Mouse (Mus musculus) liver, embryonic 12.5 days (tissue): Measurements from ENCODE around the gene Gdf7. TPM values are rescaled to one million over a fixed set of nuclear protein-coding genes. Genes with fewer than 3 reads are reported as not detected.

Source experiments
- ATAC-seq: fragments of 200-750 bp; cut with Nextera tagmentation; 2 replicates; pipeline ENCODE4 v1.8.0; 2017; ENCODE audit warnings: moderate number of reproducible peaks, mild to moderate bottlenecking, moderate library complexity
- H3K27ac ChIP-seq: fragments of 300-500 bp; sonication (generic); 2 replicates; pipeline ENCODE4 v1.5.1; 2016; ENCODE audit warnings: mild to moderate bottlenecking
- H3K27me3 ChIP-seq: fragments of 300-500 bp; sonication (generic); replicated peaks from 2 replicates; pipeline ENCODE4 v1.6.1; 2016; ENCODE audit warnings: mild to moderate bottlenecking, moderate library complexity
- H3K36me3 ChIP-seq: fragments of 300-500 bp; sonication (generic); 2 replicates; pipeline ENCODE4 v1.6.1; 2016; ENCODE audit warnings: mild to moderate bottlenecking, moderate library complexity
- H3K4me1 ChIP-seq: fragments of 300-500 bp; sonication (generic); 2 replicates; pipeline ENCODE4 v1.6.1; 2016
- H3K4me2 ChIP-seq: fragments of 300-500 bp; sonication (generic); 2 replicates; pipeline ENCODE4 v1.6.1; 2016; ENCODE audit warnings: mild to moderate bottlenecking, moderate library complexity
- H3K4me3 ChIP-seq: fragments of 300-500 bp; sonication (generic); 2 replicates; pipeline ENCODE4 v1.5.1; 2016; ENCODE audit warnings: mild to moderate bottlenecking, moderate library complexity
- H3K9ac ChIP-seq: fragments of 300-500 bp; sonication (generic); 2 replicates; pipeline ENCODE4 v1.6.1; 2016; ENCODE audit warnings: mild to moderate bottlenecking, moderate library complexity
- H3K9me3 ChIP-seq: fragments of 300-500 bp; sonication (generic); replicated peaks from 2 replicates; pipeline ENCODE4 v1.6.1; 2016; ENCODE audit warnings: mild to moderate bottlenecking, moderate library complexity
- WGBS: fragments of 180-500 bp; shearing (Covaris S2); methylation state at CpG from one replicate; pipeline ENCODE4 v1.1.7; 2016; ENCODE audit not compliant: insufficient replicate concordance; 5-methylcytosine and 5-hydroxymethylcytosine counted together
- polyA plus RNA-seq: library from polyadenylated mRNA; unstranded; fragments of >200 nt; fragmentation: Nextera tagmentation; extraction: Ambion mirVana; gene quantifications from 2 replicates; pipeline ENCODE4 v1.2.1, GENCODE M21; 2016

The Gdf7 gene
- polyA plus RNA-seq, 1 experiment from 2014 or later = not detected

GRCm38 (mm10) chr12:8338491-8338890 is 36.7 kb upstream of the Gdf7 start:
- H3K27ac ChIP-seq = no peak overlapping the region
- peaks cover 41% of the 10 kb centered on the region for H3K36me3 ChIP-seq
- peaks cover 8% of the 10 kb centered on the region; the same call in 1 of the 2 replicates for H3K4me1 ChIP-seq
- no peaks in the 10 kb centered on the region for H3K9me3 ChIP-seq
- no peak for ATAC-seq
- 63% methylated on average over 4 of the region's 4 CpGs for WGBS
- no peak overlapping the region for H3K4me2 ChIP-seq
- no peak overlapping the region for H3K4me3 ChIP-seq
- no peak overlapping the region for H3K9ac ChIP-seq
- no peaks in the 10 kb centered on the region for H3K27me3 ChIP-seq

- WGBS = 69% methylated on average over 12 of the region's 12 CpGs
- no peaks in the 10 kb centered on the region for H3K27me3 ChIP-seq
- H3K4me1 ChIP-seq = peaks cover 11% of the 10 kb centered on the region; the same call in 1 of the 2 replicates
- no peak overlapping the region for H3K4me2 ChIP-seq
- no peaks in the 10 kb centered on the region for H3K9me3 ChIP-seq
- H3K4me3 ChIP-seq = no peak overlapping the region
- no peak overlapping the region for H3K9ac ChIP-seq
- no peak for ATAC-seq
- peaks cover 36% of the 10 kb centered on the region for H3K36me3 ChIP-seq
- H3K27ac ChIP-seq = no peak overlapping the region
Measured at GRCm38 (mm10) chr12:8337286-8338060, 35.7 kb upstream of the Gdf7 start.

GRCm38 (mm10) chr12:8336601-8337285 is 35.0 kb upstream of the Gdf7 start:
- ATAC-seq = no peak
- H3K4me1 ChIP-seq = peaks cover 11% of the 10 kb centered on the region; the same call in 1 of the 2 replicates
- peaks cover 33% of the 10 kb centered on the region for H3K36me3 ChIP-seq
- H3K9me3 ChIP-seq = no peaks in the 10 kb centered on the region
- H3K27me3 ChIP-seq = no peaks in the 10 kb centered on the region
- no peak overlapping the region for H3K4me3 ChIP-seq
- H3K27ac ChIP-seq = no peak overlapping the region
- WGBS = 75% methylated on average over 10 of the region's 10 CpGs
- H3K9ac ChIP-seq = no peak overlapping the region
- H3K4me2 ChIP-seq = no peak overlapping the region

- Histone ChIP-seq H3K27ac (no peak overlapping the region), H3K4me3 (no peak overlapping the region), H3K9me3 (no peaks in the 10 kb centered on the region), H3K4me2 (no peak overlapping the region), H3K27me3 (no peaks in the 10 kb centered on the region), H3K4me1 (peaks cover 11% of the 10 kb centered on the region; the same call in 1 of the 2 replicates), H3K36me3 (peaks cover 34% of the 10 kb centered on the region), H3K9ac (no peak overlapping the region)
- ATAC-seq = no peak
- 58% methylated on average over 2 of the region's 2 CpGs for WGBS
Measured at GRCm38 (mm10) chr12:8335503-8335902, 33.7 kb upstream of the Gdf7 start.

GRCm38 (mm10) chr12:8334261-8334660 is 32.5 kb upstream of the Gdf7 start:
- Histone ChIP-seq H3K36me3 (peaks cover 33% of the 10 kb centered on the region), H3K27ac (no peak overlapping the region), H3K27me3 (no peaks in the 10 kb centered on the region), H3K9me3 (no peaks in the 10 kb centered on the region), H3K9ac (no peak overlapping the region), H3K4me1 (peaks cover 11% of the 10 kb centered on the region; the same call in 1 of the 2 replicates), H3K4me2 (no peak overlapping the region), H3K4me3 (no peak overlapping the region)
- 76% methylated on average over 4 of the region's 4 CpGs for WGBS
- no peak for ATAC-seq

GRCm38 (mm10) chr12:8333617-8334016 is 31.9 kb upstream of the Gdf7 start:
- H3K4me3 ChIP-seq = no peak overlapping the region
- H3K9ac ChIP-seq = no peak overlapping the region
- H3K36me3 ChIP-seq = peaks cover 36% of the 10 kb centered on the region
- H3K9me3 ChIP-seq = no peaks in the 10 kb centered on the region
- no peak overlapping the region for H3K27ac ChIP-seq
- H3K4me2 ChIP-seq = no peak overlapping the region
- no peaks in the 10 kb centered on the region for H3K27me3 ChIP-seq
- WGBS = 65% methylated on average over 8 of the region's 8 CpGs
- peaks cover 11% of the 10 kb centered on the region; the same call in 1 of the 2 replicates for H3K4me1 ChIP-seq
- ATAC-seq = peak; percentile 71

GRCm38 (mm10) chr12:8332174-8332542 is 30.4 kb upstream of the Gdf7 start:
- H3K4me3 ChIP-seq = no peak overlapping the region
- peaks cover 11% of the 10 kb centered on the region; the same call in 1 of the 2 replicates for H3K4me1 ChIP-seq
- no peaks in the 10 kb centered on the region for H3K9me3 ChIP-seq
- no peak for ATAC-seq
- WGBS = 74% methylated on average over 5 of the region's 5 CpGs
- no peak overlapping the region for H3K27ac ChIP-seq
- peaks cover 31% of the 10 kb centered on the region for H3K36me3 ChIP-seq
- H3K27me3 ChIP-seq = no peaks in the 10 kb centered on the region
- H3K9ac ChIP-seq = no peak overlapping the region
- no peak overlapping the region for H3K4me2 ChIP-seq

- no peak overlapping the region for H3K27ac ChIP-seq
- no peak for ATAC-seq
- no peaks in the 10 kb centered on the region for H3K9me3 ChIP-seq
- no peaks in the 10 kb centered on the region for H3K27me3 ChIP-seq
- H3K36me3 ChIP-seq = peaks cover 27% of the 10 kb centered on the region
- H3K4me3 ChIP-seq = no peak overlapping the region
- 74% methylated on average over 14 of the region's 14 CpGs for WGBS
- peaks cover 11% of the 10 kb centered on the region; the same call in 1 of the 2 replicates for H3K4me1 ChIP-seq
- no peak overlapping the region for H3K4me2 ChIP-seq
- no peak overlapping the region for H3K9ac ChIP-seq
Measured at GRCm38 (mm10) chr12:8331489-8332173, 29.9 kb upstream of the Gdf7 start.

- ATAC-seq = no peak
- H3K36me3 ChIP-seq = peaks cover 19% of the 10 kb centered on the region; the same call in 1 of the 2 replicates
- H3K4me2 ChIP-seq = no peak overlapping the region
- WGBS = 77% methylated on average over 7 of the region's 7 CpGs
- no peak overlapping the region for H3K9ac ChIP-seq
- no peak overlapping the region for H3K4me3 ChIP-seq
- no peaks in the 10 kb centered on the region for H3K27me3 ChIP-seq
- peaks cover 10% of the 10 kb centered on the region; the same call in 1 of the 2 replicates for H3K4me1 ChIP-seq
- no peaks in the 10 kb centered on the region for H3K9me3 ChIP-seq
- no peak overlapping the region for H3K27ac ChIP-seq
Measured at GRCm38 (mm10) chr12:8329236-8329635, 27.5 kb upstream of the Gdf7 start.

- WGBS = 79% methylated on average over 1 of the region's 1 CpGs
- H3K27ac ChIP-seq = no peak overlapping the region
Measured at GRCm38 (mm10) chr12:8327675-8328053, 25.9 kb upstream of the Gdf7 start.

GRCm38 (mm10) chr12:8326825-8327674 is 25.3 kb upstream of the Gdf7 start:
- Histone ChIP-seq H3K27ac (no peak overlapping the region), H3K4me3 (no peak overlapping the region), H3K36me3 (peaks cover 27% of the 10 kb centered on the region; the same call in 1 of the 2 replicates), H3K4me1 (no peaks in the 10 kb centered on the region), H3K4me2 (no peak overlapping the region), H3K27me3 (no peaks in the 10 kb centered on the region), H3K9me3 (no peaks in the 10 kb centered on the region), H3K9ac (no peak overlapping the region)
- ATAC-seq = peak; percentile 68; the same call in 1 of the 2 replicates
- WGBS = 41% methylated on average over 17 of the region's 17 CpGs

More at GRCm38 (mm10) chr12:8327675-8328053, 25.9 kb upstream of the Gdf7 start:
- no peaks in the 10 kb centered on the region for H3K27me3 ChIP-seq
- no peak overlapping the region for H3K4me3 ChIP-seq
- H3K9ac ChIP-seq = no peak overlapping the region
- no peaks in the 10 kb centered on the region for H3K9me3 ChIP-seq
- ATAC-seq = no peak
- H3K4me2 ChIP-seq = no peak overlapping the region
- peaks cover 25% of the 10 kb centered on the region; the same call in 1 of the 2 replicates for H3K36me3 ChIP-seq
- H3K4me1 ChIP-seq = no peaks in the 10 kb centered on the region
